Mouse (Mus musculus) heart, postnatal 14 days (tissue): ENCODE results near the gene Faim2. TPM values are rescaled to one million over a fixed set of nuclear protein-coding genes. Genes with fewer than 3 reads are reported as not detected.
A peak's percentile ranks its signal among the peaks of the same experiment; 100 is the strongest.

Source experiments
- DNase-seq, 2 experiments: peaks; one replicate each; pipeline ENCODE4 v3.0.0; 2021 to 2022
- intact Hi-C: fragments of 180-260 bp; cut with DNase I; formaldehyde crosslinking; loops from one replicate; pipeline ENCODE4 v1.15.1; 2025
- long read RNA-seq, 2 experiments: library from polyadenylated mRNA; stranded (forward); transcript quantifications; one replicate each; pipeline ENCODE4 v2.0.0; 2021
- total RNA-seq, 2 experiments: library from RNA; stranded (reverse); gene quantifications; 2 replicates each; pipeline ENCODE4 v1.2.3; 2021

Gene Faim2
- under 1 TPM; 0.12 to 0.74 TPM for total RNA-seq
- long read RNA-seq, experiment 1: 0 reads
- long read RNA-seq, experiment 2: 0 reads

GRCm38 (mm10) chr15:99527629-99528353 lies at the start of gene Faim2:
Gene Faim2 (minus strand): TSS chr15:99528165.
- no peak for DNase-seq
- intact Hi-C loops: no loop called here

GRCm38 (mm10) chr15:99569123-99569522 lies 41.2 kb upstream of the Faim2 start:
- DNase-seq: no peak

GRCm38 (mm10) chr15:99568682-99569081 lies 40.7 kb upstream of the Faim2 start:
- DNase-seq: no peak
- intact Hi-C loops: no loop called here

More at GRCm38 (mm10) chr15:99569123-99569522, 41.2 kb upstream of the Faim2 start:
- intact Hi-C loops: no loop called here

- intact Hi-C loops: no loop called here
- no peak for DNase-seq
Observed at GRCm38 (mm10) chr15:99567371-99567770, 39.4 kb upstream of the Faim2 start.

GRCm38 (mm10) chr15:99560246-99560645 lies 32.3 kb upstream of the Faim2 start:
- intact Hi-C loops: no loop called here
- DNase-seq: no peak

- DNase-seq: no peak
- intact Hi-C loops: no loop called here
Observed at GRCm38 (mm10) chr15:99558947-99559346, 31.0 kb upstream of the Faim2 start.

DNA sequence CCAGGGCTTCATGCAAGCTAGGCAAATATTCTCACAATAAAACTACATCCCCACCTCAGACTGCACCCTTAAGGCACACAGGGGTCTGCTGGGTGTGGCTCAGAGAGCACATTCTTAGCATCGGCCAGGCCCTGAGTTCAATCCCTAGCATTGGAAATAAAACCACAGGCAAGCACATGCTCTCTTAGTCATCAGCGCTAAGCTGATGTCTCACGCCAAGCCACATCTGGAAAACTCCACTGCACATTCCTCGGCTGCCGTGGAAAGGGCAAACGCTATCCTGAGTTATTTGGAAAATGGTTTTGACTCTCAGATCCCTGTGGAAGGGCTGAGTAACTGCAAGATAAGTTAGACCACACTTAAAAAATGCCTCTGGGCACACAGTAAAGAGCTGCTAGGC lies 25.8 kb upstream of the Faim2 start:
- DNase-seq: no peak
- intact Hi-C loops: no loop called here

- intact Hi-C loops: no loop called here
- no peak for DNase-seq
Observed at GRCm38 (mm10) chr15:99549901-99550300, 21.9 kb upstream of the Faim2 start.

- no peak for DNase-seq
Observed at GRCm38 (mm10) chr15:99547732-99548131, 19.8 kb upstream of the Faim2 start.

GRCm38 (mm10) chr15:99546596-99546995 lies 18.6 kb upstream of the Faim2 start:
- DNase-seq: peak in 1 of 2 experiments; percentile 26

More at GRCm38 (mm10) chr15:99547732-99548131, 19.8 kb upstream of the Faim2 start:
- intact Hi-C loops: no loop called here

DNA sequence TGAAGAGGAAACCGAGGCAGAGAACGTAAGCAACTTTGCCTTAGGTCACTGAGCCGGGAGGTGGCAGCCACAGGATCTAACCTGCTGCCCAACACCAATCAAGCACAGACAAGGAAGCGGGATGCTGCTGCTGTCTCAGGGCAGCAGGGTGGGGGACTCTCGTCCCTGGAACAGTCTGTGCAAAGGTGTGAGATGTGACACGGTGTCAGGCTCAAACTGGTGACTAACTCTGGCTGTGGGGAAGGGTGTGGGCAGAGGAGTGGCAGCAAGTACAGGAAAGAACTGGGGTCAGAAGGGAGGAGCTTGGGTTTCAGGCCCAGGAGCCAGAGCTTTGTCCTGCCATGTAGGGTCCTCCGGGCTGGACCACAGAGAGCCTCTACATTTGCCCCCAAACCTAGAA lies 16.1 kb upstream of the Faim2 start:
- intact Hi-C loops: no loop called here
- DNase-seq: no peak

More at GRCm38 (mm10) chr15:99546596-99546995, 18.6 kb upstream of the Faim2 start:
- intact Hi-C loops: no loop called here

DNA sequence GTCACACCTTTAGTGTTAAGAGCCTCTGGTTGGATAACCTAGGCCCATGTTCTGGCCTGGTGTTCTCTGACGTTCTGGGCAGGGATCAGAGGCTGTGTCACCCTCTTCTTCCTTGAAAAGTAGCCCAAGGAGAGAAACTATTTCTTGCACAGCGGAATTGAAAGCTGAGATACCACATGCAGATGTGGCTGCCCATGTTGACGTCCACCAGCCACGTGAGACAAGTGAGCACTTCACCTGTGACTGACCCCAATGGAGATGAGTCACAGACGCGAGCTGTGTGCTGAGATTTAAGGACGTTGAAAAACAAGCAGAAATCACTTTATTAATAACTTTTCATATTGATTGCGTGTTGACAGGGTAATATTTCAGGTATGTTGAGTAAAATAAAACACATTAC lies 11.9 kb upstream of the Faim2 start:
- DNase-seq: no peak
- intact Hi-C loops: no loop called here

GRCm38 (mm10) chr15:99536889-99537862 lies 9.2 kb upstream of the Faim2 start:
- no peak for DNase-seq
- intact Hi-C loops: no loop called here

DNA sequence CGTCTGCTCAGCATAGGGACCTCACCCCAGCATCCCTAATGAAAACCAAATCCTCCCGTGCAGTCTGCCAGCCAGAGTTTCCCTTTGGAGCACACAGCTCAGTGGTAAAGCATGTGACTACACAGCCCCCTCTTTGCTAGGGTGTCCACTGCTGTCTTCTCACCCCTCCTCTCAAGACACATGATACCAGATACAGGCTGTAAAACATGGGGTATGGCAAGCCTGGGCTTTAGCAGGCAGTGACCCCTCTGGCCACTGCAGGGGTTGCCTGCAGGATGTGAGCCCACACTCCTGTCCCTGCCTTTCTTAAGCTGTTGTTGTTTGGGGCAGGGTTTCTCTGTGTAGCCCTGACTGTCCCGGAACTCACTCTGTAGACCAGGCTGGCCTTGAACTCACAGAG lies 4.1 kb upstream of the Faim2 start:
- intact Hi-C loops: no loop called here
- DNase-seq: no peak

- intact Hi-C loops: no loop called here
- DNase-seq: no peak
Observed at GRCm38 (mm10) chr15:99531146-99531545, 3.2 kb upstream of the Faim2 start.

DNA sequence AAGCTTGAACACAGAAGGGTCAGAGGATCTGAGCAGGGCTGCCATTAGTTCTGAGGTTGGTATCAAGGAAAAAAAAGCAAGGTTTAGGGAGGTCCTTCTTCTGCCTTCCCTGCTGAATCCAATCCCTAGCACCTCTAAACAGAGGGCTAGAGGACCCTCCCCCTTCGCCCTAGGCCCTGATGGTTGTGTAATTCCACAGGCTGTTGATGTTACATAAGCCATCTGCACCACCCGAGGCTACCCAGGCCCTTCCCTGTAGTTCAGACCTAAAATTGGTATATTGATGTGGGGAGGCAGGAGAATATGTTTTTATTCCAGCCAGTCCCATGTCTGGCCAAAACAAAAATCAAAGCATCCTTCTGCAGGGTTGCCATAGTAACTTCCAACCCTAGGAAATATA lies 1.3 kb downstream of the Faim2 start:
- no peak for DNase-seq
- intact Hi-C loops: no loop called here

DNA sequence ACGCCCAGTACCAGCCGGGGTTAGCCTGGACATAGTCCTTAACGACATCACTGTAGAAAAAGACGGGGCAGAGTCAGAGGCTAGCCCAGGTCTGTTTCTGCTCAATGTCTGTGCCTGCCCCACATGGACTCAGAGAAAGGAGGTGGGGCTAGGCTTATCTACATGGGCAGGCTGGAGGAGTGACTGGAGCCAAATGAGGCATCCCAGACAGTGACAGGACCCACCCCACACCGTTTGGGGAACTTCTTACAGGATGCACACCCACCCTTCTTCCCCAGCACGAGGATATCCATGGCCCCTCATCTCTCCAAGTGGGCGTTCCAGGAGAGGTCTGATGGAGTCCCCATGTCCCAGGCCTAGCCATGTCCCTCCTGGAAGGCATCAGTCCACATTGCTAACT lies 7.7 kb downstream of the Faim2 start:
- intact Hi-C loops: no loop called here
- no peak for DNase-seq

DNA sequence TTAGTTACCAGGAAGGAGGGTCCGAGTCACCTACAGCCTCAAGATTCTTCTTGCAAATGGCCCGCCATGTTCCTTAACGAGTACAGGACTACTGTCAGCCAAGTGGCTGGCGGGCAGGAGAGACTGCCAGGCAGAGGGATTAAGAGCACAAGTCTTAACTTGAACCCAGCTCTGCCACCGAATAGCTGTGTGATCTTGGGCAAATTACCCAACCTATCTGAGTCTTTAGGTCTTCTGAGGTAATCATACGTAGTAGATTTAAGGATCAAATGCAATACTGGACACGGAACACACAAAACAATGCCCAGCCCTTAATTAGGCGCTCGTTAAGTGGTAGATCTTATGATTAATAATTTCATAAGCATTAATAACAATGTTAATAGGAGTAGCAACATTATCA lies 8.3 kb downstream of the Faim2 start:
- intact Hi-C loops: no loop called here
- DNase-seq: no peak

DNA sequence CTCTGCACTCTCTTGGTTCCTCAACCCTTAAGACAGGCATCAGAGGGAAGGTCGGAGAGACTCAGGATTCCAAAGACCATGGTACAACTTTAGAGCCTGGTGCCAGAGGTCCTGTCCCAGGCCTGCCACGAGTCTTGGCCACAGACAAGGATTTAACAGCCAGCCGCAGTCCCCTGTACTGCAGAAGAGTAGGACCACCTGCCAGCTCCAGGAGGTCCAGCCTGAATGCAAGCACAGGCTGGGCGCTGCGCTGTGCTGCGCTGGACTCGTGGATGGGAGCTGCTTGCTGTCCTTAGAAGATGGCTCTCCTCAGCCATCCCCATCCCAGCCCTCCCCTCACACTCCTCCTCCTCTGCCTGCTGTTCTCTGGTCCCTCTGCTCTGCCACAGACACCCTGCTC lies 10.2 kb downstream of the Faim2 start:
- intact Hi-C loops: no loop called here
- no peak for DNase-seq

GRCm38 (mm10) chr15:99516715-99517114 lies 11.2 kb downstream of the Faim2 start:
- intact Hi-C loops: no loop called here
- DNase-seq: no peak

DNA sequence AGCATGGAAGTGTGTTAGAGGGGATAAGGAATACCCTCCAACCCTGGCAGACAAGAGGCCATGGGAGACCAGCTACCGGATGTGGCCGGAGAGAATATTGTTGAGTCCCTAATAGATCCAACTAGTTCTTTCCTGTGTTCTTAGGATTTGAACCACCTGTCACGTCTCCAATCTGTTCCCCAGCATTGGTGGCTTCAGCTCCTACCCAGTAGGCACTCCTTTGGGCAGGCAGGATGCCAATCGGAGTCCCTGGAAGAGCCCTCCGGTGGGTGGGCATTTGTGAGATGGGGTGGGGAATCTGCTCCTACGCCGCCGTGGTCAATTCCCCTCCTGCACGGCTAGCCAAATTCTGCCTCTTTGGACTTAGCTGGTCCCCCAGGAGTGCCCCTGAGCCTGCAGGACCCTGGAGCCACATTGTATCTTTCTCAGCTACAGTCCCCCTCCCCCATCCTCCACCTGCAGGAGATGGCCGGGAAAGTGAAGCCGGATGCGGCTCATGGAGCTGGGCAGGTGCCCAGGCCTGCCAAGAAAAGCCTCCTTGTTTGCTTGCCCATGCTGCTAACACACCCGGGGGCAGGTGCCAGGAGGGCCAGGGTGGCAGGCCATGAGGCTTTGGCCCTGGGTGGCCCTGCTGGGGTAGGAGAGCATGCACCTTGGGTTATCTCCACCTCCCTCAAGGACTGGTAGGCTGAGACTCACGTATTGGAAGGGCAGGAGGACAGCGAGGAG lies 16.0 kb downstream of the Faim2 start:
- intact Hi-C loops: no loop called here

More for the DNA sequence above, 16.0 kb downstream of the Faim2 start:
- DNase-seq: no peak
